Mouse (Mus musculus): ENCODE results near the gene Olfr459.

The Olfr459 gene

DNA sequence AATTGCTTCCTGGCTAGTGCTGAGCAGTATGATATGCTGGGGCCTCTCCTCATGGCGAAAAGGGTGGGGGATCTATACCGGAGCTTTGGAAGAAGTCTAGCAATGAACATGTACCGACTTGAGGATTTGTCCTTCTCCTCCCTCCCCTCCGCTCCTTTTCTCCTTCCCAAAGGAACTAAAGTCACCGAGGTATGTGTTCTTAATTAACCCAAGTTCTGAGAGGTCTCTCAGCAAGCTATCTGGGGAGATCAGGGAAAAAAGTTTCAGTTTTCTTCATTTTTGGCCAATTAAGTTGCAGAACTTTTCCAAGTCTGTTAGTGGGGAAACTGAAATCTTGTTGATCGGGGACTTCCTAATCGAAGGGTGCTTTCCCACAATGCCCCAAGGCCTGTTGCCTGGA is at the start of gene Olfr459:
Gene Olfr459 (minus strand): TSS at position 101 of the 400 bp plus-strand sequence.
- DNase-seq, result no peak

DNA sequence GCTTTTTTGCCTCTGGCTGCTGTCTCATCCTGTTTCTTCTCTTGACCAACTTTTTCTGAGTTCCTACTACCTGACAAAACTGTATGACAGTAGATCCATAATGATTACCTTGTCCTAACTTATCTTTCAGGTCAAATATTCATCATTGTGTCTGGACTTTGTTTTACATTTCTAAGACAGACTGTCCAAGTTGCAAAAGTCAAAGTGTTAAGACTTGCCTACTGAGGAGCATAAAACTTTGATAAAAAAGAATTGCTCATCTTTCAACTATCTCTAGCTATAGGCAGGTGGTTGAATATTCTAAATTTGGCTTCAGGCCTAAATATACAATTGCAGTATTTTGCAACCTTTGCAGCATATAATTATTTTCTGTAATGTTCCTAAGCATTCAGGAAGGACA is 49.1 kb upstream of the Olfr459 start:
- DNase-seq, result no peak

DNA sequence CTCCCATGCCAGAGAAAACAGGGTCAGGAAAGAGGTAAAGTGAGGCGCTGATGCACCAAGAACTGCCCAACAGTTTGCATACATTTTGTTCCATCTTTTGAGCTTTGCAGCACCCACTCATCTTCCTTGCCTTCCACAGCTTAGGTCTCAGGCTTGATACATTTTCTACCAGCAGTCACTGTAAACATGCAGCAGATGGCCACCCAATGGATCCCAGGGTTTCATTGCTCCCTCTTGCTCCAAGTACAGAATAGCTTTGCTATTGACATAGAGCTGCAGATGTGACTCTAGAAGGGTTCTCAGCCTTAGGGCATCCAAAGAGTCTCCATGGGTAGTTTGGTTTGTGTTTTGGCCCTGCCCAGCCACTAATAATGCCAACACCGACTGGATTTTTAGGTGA is 11.7 kb upstream of the Olfr459 start:
- DNase-seq, result no peak

DNA sequence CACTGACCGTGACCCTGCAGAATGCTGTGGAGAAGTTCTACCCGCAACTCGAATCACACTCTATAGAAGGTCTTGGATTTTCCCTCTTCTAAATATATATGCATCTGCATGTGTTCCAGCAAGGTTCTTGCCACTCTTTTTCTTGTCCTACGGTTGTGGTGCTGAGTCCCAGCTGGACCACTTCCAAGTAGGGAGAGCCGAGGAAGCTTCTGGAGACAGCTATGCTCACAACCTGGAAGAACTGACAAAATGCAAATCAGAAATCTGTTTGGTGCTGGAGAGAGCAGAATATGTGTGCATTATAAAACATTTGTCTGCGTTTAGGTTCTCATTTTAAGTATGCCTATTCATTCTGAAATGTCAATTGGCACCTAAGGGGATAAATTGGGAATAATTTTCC is 744 bp upstream of the Olfr459 start:
- peak; percentile 33 to 40 for DNase-seq

DNA sequence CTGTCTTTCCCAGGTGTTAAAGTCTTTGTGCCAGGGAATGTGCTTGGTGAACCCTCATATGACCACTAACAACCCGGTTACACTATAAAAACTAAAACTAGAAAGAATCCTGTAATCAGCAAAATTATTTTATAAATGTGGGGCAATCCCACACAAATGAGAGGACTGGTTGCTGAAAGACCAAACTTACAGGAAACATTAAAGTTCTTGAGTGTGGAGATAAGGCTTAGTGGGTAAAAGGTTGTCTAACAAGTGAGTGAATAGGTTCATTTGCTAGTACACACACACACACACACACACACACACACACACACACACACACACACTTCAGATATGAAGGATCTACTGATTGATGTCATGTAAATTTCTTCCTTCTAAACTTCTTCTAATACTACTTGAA is 5.1 kb downstream of the Olfr459 start:
- DNase-seq, result no peak

DNA sequence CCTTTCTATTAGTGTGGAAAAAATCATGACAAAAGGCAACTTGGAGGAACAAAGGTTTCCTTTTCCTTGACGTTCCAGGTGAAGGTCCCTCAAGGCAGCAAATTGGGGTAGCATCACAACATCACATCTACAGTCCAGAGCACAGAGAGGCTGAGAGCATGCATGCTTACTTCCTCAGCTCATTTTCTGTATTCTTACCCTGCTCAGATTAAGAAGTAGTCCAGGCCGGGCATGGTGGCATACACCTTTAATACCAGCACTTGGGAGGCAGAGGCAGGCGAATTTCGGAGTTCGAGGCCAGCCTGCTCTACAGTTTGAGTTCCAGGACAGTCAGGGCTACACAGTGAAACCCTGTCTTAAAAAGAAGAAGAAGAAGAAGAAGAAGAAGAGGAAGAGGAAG is 10.7 kb downstream of the Olfr459 start:
- no peak for DNase-seq

DNA sequence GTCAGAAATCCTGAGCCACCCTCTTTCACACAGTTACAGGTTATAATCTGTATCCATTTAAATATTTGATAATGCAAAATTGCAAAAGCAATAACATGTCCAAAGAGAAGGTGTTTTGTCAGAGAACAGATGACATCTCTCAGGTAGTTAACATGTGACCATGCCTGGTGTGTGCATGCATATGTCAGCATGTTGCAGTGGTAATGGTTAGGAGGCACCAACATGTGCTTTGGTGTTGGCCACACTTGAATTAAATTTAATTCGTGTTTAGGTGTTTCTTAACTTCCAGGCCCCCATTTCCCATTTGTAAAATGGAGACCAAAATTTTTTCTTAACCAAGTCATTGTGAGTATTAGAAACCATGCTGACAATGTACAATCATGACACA is 12.6 kb downstream of the Olfr459 start:
- no peak for DNase-seq

DNA sequence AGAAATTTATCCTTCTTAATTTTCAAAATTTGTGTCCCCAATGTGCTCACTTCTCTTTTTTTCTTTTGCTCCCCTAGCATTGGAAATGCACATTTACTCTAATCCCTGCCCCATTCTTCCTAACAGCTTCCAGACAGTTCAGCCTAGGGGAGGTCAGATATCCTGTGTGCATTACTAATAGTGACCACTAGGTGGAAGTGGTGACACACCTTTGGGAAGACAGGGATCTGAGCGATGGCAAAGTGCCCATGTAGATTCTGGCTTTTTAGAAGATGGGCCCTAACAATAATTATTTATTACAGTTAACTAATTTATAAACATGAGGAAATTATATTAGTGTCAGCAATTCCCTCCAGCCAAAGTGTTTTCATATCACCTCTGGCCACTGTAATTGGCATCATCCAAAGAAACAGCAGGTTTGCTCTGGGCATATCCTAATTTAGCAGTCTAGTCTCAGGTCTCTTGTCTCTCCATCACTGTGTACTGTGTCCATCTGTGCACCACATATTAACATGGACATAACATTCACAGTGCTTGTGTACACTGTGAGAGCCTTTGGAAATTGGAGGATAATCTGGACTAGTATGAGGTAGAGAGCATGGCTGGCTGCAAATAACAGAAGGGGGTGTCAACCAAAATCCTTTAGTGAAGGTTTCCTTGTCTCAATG is 13.1 kb downstream of the Olfr459 start:
- peak; percentile 84 to 85 for DNase-seq

DNA sequence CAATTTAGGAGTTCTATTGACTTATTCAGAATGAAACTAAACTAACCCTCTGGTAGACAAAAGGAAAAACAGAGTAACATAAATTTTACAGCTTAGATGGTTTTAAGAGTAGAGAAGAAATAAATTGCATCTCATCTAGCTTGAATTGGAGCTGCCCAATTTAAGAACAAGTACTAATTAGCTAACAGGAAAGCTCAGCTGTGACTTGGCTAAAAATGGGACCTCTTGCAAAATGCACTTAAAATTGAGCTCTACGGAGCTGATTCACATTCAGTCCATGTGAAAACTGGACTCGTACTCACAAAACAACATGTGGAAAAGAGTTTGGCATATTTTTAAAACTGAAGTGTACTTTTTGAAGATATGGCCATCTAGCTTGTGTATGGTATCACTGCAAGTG is 15.4 kb downstream of the Olfr459 start:
- DNase-seq, result no peak

DNA sequence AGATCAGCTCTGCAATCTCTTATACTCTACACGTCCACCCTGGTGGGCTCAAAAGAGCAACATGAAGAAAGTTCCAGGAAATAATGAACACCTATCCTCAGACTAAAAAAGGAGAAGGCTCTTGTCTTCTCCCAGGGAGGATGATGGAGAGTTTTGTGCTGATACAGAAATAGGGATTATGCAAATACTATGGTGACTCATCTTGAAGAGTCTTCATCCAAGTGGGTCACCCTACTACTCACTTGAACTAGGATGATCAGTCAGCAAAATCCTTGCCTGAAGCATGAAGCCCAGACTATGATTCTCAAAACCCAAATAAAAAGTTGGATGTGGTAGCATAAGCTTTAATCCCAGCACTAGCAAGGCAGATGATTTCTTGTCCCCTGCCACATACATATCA is 16.6 kb downstream of the Olfr459 start:
- DNase-seq, result no peak

DNA sequence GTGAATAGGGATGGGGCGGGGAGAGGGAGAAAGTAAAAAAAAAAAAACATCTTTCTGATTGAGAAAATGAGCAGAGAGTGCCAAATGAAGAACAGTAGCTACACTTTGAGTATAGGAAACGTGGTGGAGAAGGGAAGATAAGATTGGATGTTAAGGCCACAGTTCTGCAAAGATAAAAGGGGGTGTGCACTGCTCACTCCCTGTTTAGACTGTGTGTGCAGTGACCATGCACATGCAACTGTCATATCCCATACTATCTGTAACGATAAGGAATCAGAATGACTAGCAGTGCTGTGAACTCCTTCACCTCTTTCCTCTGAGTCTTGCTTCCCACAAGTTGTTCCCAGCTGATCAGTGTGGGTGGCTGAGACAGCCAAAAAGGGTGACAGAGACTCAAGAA is 17.8 kb downstream of the Olfr459 start:
- no peak for DNase-seq

DNA sequence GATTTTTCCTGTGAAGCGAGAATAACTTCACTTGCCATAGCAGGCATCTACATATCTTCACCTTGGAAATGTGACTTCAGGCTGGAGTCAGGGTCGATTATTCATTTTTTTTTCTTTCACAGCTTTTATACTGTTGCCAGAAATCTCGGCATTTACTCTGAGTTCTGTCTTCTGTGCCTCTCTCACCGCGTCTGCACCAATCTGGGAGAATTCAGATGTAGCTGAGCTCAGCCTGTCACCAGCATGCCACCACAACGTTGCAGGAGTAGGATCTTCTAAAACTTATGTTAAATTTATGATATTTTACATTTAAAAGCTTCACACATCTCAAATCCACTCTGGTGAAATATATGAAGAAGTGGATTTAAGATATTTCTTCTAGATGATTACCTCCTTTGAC is 20.4 kb downstream of the Olfr459 start:
- DNase-seq, result no peak

DNA sequence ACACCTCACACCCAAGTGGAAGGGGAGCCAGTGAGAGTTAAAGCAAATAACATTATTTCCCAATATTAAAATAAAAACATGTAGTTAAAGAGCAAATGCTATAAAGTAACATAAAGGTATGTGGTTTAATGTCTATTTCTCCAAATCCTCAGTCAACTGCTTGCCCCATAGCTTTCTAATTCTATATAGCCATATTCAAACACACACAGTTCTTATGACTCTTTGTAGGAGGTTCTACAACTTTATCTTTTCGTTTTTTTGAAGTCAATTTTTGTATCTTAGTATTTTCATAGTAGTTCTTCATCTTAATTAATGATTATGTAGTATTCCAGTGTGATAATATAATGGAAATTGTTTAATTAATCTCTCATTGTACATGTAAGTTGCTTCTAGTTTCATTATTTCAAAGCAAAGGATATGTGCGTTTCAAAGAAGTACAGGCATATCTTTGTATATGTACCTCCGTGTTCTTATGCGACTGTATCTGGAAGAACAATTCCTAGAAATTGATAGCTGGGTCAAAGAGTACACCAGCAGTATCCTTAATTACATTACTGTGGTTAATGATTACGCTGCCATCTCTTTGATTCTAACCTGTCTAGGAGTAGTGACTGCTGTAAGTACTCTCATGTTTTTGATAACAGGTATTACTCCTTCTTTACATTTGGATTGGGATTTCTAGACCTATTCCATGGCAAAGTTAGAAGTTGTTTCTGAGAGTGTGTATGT is 30.1 kb downstream of the Olfr459 start:
- no peak for DNase-seq

DNA sequence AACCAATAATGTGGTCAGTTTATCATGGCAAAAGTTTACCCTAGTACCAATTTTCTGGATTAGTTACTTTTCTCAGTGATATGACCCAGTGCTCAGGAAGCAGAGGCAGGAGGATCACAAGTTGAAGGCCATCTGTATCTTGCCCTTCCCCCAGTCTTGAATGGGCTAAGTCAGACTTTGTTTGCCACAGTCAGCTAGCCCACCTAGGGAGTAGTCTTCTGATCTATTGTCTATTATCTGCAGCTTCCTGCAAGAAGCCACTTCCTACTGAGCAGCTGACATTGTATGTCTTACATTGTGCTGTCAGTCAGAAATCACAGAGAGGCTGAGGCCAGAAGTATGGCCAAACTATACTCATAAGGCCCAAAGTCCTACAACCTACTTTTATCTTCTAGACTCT is 33.9 kb downstream of the Olfr459 start:
- no peak for DNase-seq

DNA sequence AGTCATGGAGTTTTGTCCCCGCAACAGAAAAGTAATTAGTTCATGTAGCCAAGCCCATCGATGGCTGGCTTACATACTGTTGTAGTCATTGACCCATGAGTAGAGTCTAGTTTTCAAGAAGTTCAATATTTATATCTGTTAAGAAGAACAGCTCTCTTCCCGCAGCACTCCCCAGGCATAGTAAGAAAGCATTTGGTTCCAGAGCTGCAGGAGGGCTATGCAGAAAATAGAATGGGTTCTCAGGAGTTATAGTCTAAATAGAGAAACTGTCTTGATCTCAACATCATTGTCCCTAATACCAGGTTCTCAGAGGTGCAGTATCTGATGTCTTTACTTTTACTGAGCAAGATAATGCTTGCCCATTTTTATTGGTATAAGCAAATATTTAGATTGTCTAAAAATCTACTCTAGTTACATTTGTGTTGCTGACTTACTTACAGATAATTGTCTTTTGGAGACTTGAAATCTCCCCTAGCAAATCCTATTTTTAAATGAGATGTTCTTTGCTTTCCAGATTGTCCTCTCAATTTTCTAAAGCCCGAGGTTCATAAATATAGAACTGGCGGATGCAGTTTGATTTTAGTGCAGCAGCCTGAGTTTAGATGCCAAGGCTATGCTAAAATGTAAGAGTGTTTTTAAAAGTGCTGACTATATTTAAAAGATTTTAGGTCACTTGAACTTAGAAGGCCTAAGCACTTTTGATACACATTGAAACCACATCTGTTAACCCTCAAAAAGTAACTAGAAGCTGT is 40.1 kb downstream of the Olfr459 start:
- no peak for DNase-seq

DNA sequence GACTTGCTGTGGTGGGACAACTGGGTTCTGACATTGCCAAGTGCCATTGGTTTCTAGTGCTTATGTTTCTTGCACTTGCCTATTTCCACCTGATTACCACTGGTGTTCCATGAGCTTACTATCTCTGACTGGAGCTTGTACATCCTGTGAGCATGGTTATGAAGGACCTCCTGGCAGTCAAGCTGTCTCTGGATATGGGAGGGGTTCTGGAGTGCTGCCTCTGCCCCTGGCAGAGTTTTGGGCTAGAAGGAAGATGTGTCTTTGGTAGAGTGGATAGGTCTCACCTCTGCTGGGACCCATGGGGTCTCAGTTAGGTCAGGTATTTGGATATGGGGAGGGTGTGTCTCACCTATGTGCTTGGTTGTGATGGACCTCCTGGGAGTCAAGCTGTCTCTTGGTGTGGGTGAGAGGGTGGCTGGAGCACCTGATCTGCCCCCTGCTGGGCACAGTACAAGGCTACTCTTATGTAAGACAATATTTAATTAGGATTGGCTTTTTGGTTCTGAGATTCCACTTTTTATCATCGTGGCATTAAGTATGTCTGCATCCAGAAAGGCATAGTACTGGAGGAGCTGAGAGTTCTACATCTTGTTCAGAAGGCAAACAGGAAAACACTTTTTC is 46.9 kb downstream of the Olfr459 start:
- DNase-seq, result peak in 1 of 2 experiments; percentile 2

DNA sequence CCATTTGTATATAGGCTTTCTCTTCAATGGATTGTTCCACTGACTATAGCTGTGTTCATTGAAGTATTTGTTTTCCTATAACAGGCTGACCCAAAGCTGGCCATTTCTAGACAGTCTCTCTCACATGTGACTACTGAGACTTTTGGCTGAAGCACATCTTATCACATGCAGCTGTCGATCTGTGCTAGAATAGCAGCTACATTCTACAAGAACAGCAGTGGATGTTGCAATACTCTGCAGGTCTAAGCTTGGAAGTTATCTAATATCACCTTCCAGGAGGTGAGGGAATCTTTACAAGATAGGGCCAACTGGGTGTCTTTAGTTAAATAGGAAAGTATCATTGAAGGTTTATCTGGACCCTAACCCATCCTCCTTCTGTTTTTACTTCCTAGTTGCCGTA is 53.5 kb downstream of the Olfr459 start:
- DNase-seq, result no peak
